Mouse (Mus musculus): Measurements from ENCODE around the gene Cend1.

GRCm38 (mm10) chr7:141468164-141468521, 38.9 kb upstream of the Cend1 start:
- TF ChIP-seq CTCF (IDR thresholded peaks at IDR 0.05; ENCODE audit: control insufficient read depth, insufficient read depth, low read length) (no peak), POLR2A (IDR thresholded peaks at IDR 0.05; ENCODE audit: borderline replicate concordance, control insufficient read depth, low read depth, low read length) (no peak)
